Mouse (Mus musculus) cerebellum, adult 11 months (tissue): ENCODE measurements at regions not wholly inside any gene's neighbourhood (a gene's known extent, or its start where the extent isn't known, plus 50 kb on each side); places are given as distances from the start of the nearest gene placed in this dataset.
A peak's percentile ranks its signal among the peaks of the same experiment; 100 is the strongest.

Source experiments
- DNase-seq: peaks from one replicate; pipeline ENCODE4 v3.0.0; 2022

GRCm38 (mm10) chr1:122273579-122273978 is 705.8 kb upstream of the Ddx18 start:
- peak; percentile 11 for DNase-seq

- DNase-seq: no peak
These were observed 675.2 kb upstream of the Ddx18 start for GRCm38 (mm10) chr1:122243031-122243430.

- no peak for DNase-seq
These were observed 673.7 kb upstream of the Ddx18 start for GRCm38 (mm10) chr1:122241511-122241910.

GRCm38 (mm10) chr1:122230442-122230841 is 662.7 kb upstream of the Ddx18 start:
- no peak for DNase-seq

- DNase-seq: no peak
These were observed 644.7 kb upstream of the Ddx18 start for GRCm38 (mm10) chr1:122212484-122212883.

GRCm38 (mm10) chr1:122208619-122209018 is 640.8 kb upstream of the Ddx18 start:
- DNase-seq: no peak

- DNase-seq: no peak
These were observed 601.8 kb upstream of the Ddx18 start for GRCm38 (mm10) chr1:122169547-122169946.

- no peak for DNase-seq
These were observed 594.0 kb upstream of the Ddx18 start for GRCm38 (mm10) chr1:122161798-122162197.

GRCm38 (mm10) chr1:122141362-122141761 is 573.6 kb upstream of the Ddx18 start:
- no peak for DNase-seq

- DNase-seq: no peak
These were observed 556.2 kb upstream of the Ddx18 start for GRCm38 (mm10) chr1:122123954-122124353.

- DNase-seq: no peak
These were observed 527.9 kb upstream of the Ddx18 start for GRCm38 (mm10) chr1:122095726-122096125.

- no peak for DNase-seq
These were observed 514.7 kb upstream of the Ddx18 start for GRCm38 (mm10) chr1:122082481-122082880.

- DNase-seq: no peak
These were observed 508.3 kb upstream of the Ddx18 start for GRCm38 (mm10) chr1:122076085-122076484.

- DNase-seq: no peak
These were observed 487.4 kb upstream of the Ddx18 start for GRCm38 (mm10) chr1:122055146-122055545.

- peak; percentile 40 for DNase-seq
These were observed 480.4 kb upstream of the Ddx18 start for GRCm38 (mm10) chr1:122048112-122048725.

- no peak for DNase-seq
These were observed 476.1 kb upstream of the Ddx18 start for GRCm38 (mm10) chr1:122043896-122044295.

- no peak for DNase-seq
These were observed 475.3 kb upstream of the Ddx18 start for GRCm38 (mm10) chr1:122043114-122043513.

- no peak for DNase-seq
These were observed 440.0 kb upstream of the Ddx18 start for GRCm38 (mm10) chr1:122007749-122008148.

GRCm38 (mm10) chr1:121996461-121996860 is 428.7 kb upstream of the Ddx18 start:
- DNase-seq: no peak

GRCm38 (mm10) chr1:121990653-121991052 is 422.9 kb upstream of the Ddx18 start:
- no peak for DNase-seq

GRCm38 (mm10) chr1:121958942-121959341 is 391.2 kb upstream of the Ddx18 start:
- no peak for DNase-seq

GRCm38 (mm10) chr1:121935911-121936310 is 368.1 kb upstream of the Ddx18 start:
- DNase-seq: no peak
